Mouse (Mus musculus): ENCODE results near the gene Dcaf11. TPM values are rescaled to one million over a fixed set of nuclear protein-coding genes. Genes with fewer than 3 reads are reported as not detected.

The Dcaf11 gene
- polyA plus RNA-seq, 1 experiment from 2014 or later = 69.7 TPM

- no peaks in the 10 kb centered on the region for H3K36me3 ChIP-seq
- 27% methylated on average over 5 of the region's 5 CpGs for WGBS
- H3K4me2 ChIP-seq = no peak overlapping the region
Measured at GRCm38 (mm10) chr14:55557003-55557402, 2.8 kb upstream of the Dcaf11 start.

GRCm38 (mm10) chr14:55557587-55557986 is 2.2 kb upstream of the Dcaf11 start:
- H3K4me2 ChIP-seq = no peak overlapping the region
- no peaks in the 10 kb centered on the region for H3K27me3 ChIP-seq
- H3K36me3 ChIP-seq = no peaks in the 10 kb centered on the region
- 84% methylated on average over 3 of the region's 3 CpGs for WGBS
- H3K27ac ChIP-seq = no peak overlapping the region
- H3K9me3 ChIP-seq = no peaks in the 10 kb centered on the region
- H3K4me1 ChIP-seq (replicated peaks) = peaks cover 14% of the 10 kb centered on the region
- H3K9ac ChIP-seq (replicated peaks) = no peak overlapping the region
- no peak for ATAC-seq (ENCODE audit: insufficient number of reproducible peaks, insufficient read depth, low FRiP score, low TSS enrichment, low read depth)
- H3K4me3 ChIP-seq (replicated peaks) = no peak overlapping the region

More at GRCm38 (mm10) chr14:55557003-55557402, 2.8 kb upstream of the Dcaf11 start:
- Histone ChIP-seq H3K27ac (no peak overlapping the region), H3K27me3 (no peaks in the 10 kb centered on the region), H3K9me3 (no peaks in the 10 kb centered on the region), H3K4me3 (replicated peaks) (no peak overlapping the region), H3K9ac (replicated peaks) (no peak overlapping the region), H3K4me1 (replicated peaks) (peaks cover 11% of the 10 kb centered on the region)
- no peak for ATAC-seq (ENCODE audit: insufficient number of reproducible peaks, insufficient read depth, low FRiP score, low TSS enrichment, low read depth)

GRCm38 (mm10) chr14:55558740-55559448 is 912 bp upstream of the Dcaf11 start:
- no peaks in the 10 kb centered on the region for H3K27me3 ChIP-seq
- no peak for ATAC-seq (ENCODE audit: insufficient number of reproducible peaks, insufficient read depth, low FRiP score, low TSS enrichment, low read depth)
- peak overlapping the region; percentile 64 for H3K4me3 ChIP-seq (replicated peaks)
- H3K36me3 ChIP-seq = peaks cover 9% of the 10 kb centered on the region
- 55% methylated on average over 6 of the region's 6 CpGs for WGBS
- H3K9me3 ChIP-seq = no peaks in the 10 kb centered on the region
- peaks cover 14% of the 10 kb centered on the region for H3K4me1 ChIP-seq (replicated peaks)
- no peak overlapping the region; the same call in 1 of the 2 replicates for H3K9ac ChIP-seq (replicated peaks)
- H3K27ac ChIP-seq = no peak overlapping the region; the same call in 1 of the 2 replicates
- peak overlapping the region; percentile 86 for H3K4me2 ChIP-seq

DNA sequence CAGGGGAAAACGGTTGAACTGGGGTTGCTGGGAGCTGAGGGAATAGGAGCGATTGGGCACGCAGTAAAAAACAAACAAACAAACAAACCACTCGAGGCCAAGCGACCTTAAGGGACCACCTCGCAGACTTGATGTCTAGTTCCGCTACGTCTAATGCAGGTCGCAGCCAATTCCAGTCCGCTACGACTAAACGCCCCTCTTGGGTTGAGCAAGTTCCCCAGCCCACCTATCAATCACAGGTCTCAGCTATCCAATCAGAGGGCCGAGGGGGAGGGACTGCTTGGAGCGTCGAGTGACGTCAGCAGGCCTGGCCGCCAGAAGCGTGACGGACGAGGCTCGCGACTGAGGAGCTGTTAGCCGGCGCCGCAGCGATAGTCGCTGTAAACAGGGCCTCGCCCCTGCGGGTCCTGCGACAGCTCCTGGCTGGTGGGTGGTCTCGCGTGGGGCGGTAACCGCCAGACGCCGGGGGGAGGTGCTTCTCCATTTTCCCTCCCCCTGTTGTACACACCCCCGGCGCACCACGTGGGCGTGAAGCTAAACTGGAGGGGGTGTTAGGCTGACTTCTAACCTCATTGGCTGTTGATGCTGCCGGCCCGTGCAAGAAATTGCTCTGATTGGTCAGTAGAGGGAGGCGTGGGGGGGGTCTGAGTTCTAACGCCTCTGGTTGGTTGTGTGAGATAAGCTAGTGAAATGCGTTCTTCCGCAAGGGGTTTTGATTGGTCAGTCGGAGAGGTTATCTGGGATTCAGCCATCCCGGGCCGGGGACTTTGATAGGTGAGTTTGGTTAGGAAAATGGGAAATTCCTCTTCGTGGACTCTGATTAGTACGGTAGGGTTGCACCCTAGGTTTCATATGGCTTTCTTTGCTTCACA is 632 bp downstream of the Dcaf11 start, which contains the start of gene A730061H03Rik:
A730061H03Rik (minus strand) TSS at position 205 of the 872 bp plus-strand sequence.
- H3K4me3 ChIP-seq (replicated peaks) = peak within 1 kb of the TSS; percentile 64
- H3K36me3 ChIP-seq = peaks cover 24% of the 10 kb centered on the region
- no peaks in the 10 kb centered on the region for H3K27me3 ChIP-seq
- peaks cover 14% of the 10 kb centered on the region for H3K4me1 ChIP-seq (replicated peaks)
- ATAC-seq (ENCODE audit: insufficient number of reproducible peaks, insufficient read depth, low FRiP score, low TSS enrichment, low read depth) = peak; percentile 97
- under 1% methylated on average over 51 of the region's 51 CpGs for WGBS
- peak within 1 kb of the TSS; percentile 80 for H3K9ac ChIP-seq (replicated peaks)
- peak within 1 kb of the TSS; percentile 86 for H3K4me2 ChIP-seq
- H3K27ac ChIP-seq = peak within 1 kb of the TSS; percentile 98
- no peaks in the 10 kb centered on the region for H3K9me3 ChIP-seq

DNA sequence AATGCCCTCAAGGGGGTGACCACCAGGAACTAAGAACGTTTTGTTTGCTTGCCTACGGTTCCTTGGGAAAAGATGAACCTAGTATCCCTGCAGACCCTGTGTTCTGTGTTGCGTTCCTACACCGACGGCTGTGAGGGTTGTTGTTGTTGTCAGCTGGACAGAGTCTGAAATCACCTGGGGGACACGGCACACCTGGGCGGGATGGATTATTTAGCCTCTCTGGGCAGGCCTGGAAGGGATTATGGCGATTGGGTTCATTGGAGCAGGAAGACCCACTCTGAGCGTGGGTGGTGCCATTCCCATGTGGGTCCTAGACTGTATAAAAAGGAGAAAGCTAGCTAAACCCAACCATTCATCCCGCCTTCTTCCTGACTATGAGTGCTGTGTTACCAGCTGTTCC is 2.1 kb downstream of the Dcaf11 start:
- no peak for ATAC-seq (ENCODE audit: insufficient number of reproducible peaks, insufficient read depth, low FRiP score, low TSS enrichment, low read depth)
- no peak overlapping the region; the same call in 1 of the 2 replicates for H3K4me2 ChIP-seq

GRCm38 (mm10) chr14:55563249-55563648 is 3.4 kb downstream of the Dcaf11 start:
- Histone ChIP-seq H3K36me3 (peaks cover 52% of the 10 kb centered on the region), H3K4me2 (no peak overlapping the region), H3K9me3 (no peaks in the 10 kb centered on the region), H3K9ac (replicated peaks) (no peak overlapping the region), H3K4me3 (replicated peaks) (no peak overlapping the region), H3K27ac (no peak overlapping the region), H3K27me3 (no peaks in the 10 kb centered on the region), H3K4me1 (replicated peaks) (peaks cover 14% of the 10 kb centered on the region)
- ATAC-seq (ENCODE audit: insufficient number of reproducible peaks, insufficient read depth, low FRiP score, low TSS enrichment, low read depth) = no peak
- 88% methylated on average over 11 of the region's 11 CpGs for WGBS

More for the DNA sequence above, 2.1 kb downstream of the Dcaf11 start:
- H3K9ac ChIP-seq (replicated peaks) = peak overlapping the region; percentile 66; the same call in 1 of the 2 replicates
- no peaks in the 10 kb centered on the region for H3K9me3 ChIP-seq
- peak overlapping the region; percentile 64; the same call in 1 of the 2 replicates for H3K4me3 ChIP-seq (replicated peaks)
- no peaks in the 10 kb centered on the region for H3K27me3 ChIP-seq
- H3K4me1 ChIP-seq (replicated peaks) = peaks cover 14% of the 10 kb centered on the region
- peaks cover 39% of the 10 kb centered on the region for H3K36me3 ChIP-seq
- H3K27ac ChIP-seq = no peak overlapping the region
- 81% methylated on average over 10 of the region's 10 CpGs for WGBS

GRCm38 (mm10) chr14:55565748-55566147 is 5.9 kb downstream of the Dcaf11 start:
- Histone ChIP-seq H3K9ac (replicated peaks) (no peak overlapping the region), H3K9me3 (no peaks in the 10 kb centered on the region), H3K4me1 (replicated peaks) (peaks cover 14% of the 10 kb centered on the region), H3K27ac (no peak overlapping the region), H3K4me2 (no peak overlapping the region), H3K36me3 (peaks cover 75% of the 10 kb centered on the region), H3K4me3 (replicated peaks) (no peak overlapping the region), H3K27me3 (no peaks in the 10 kb centered on the region)
- WGBS = 88% methylated on average over 3 of the region's 3 CpGs
- ATAC-seq (ENCODE audit: insufficient number of reproducible peaks, insufficient read depth, low FRiP score, low TSS enrichment, low read depth) = no peak

DNA sequence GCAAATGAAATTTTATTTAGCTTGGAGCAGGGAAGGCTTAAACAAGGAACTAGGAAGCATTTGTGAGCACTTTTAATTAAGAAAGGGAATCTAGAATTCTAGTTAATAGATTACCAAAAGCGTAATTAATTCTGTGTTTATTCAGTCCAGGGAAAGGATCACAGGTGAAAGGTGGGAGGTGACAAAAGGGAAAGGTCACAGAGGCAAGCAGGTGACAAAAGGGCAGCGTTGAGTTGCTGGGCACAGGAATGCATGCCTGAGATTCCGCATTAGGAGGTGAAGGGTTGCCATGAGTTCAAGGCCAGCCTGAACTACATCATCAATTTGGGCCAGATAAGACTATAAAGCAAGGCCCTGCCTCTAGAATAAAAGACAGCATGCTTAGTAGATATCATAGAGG is 7.7 kb downstream of the Dcaf11 start:
- Histone ChIP-seq H3K9me3 (no peaks in the 10 kb centered on the region), H3K4me2 (no peak overlapping the region), H3K4me3 (replicated peaks) (no peak overlapping the region), H3K27me3 (no peaks in the 10 kb centered on the region), H3K36me3 (peaks cover 78% of the 10 kb centered on the region), H3K4me1 (replicated peaks) (no peaks in the 10 kb centered on the region), H3K9ac (replicated peaks) (no peak overlapping the region), H3K27ac (no peak overlapping the region)
- 89% methylated on average over 3 of the region's 3 CpGs for WGBS
- ATAC-seq (ENCODE audit: insufficient number of reproducible peaks, insufficient read depth, low FRiP score, low TSS enrichment, low read depth) = no peak

DNA sequence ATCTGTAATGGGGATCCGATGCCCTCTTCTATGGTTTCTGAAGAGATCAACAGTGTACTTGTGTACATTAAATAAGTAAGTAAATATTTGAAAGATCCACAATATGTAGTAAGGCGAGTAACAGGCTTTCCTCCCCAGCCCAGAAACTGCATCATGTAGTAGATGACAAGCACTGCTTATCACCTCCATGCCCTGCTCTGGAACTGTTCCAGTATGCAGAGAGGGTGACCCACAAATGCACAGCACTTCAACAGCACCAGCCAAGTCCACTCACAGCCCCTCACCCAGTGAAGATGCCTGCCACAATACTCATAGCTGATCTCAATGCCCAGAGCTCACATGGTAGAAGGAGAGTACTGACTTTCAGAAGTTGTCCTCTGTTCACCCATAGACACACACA is 10.8 kb downstream of the Dcaf11 start:
- H3K27ac ChIP-seq = no peak overlapping the region
- 87% methylated on average over 2 of the region's 2 CpGs for WGBS
- H3K4me3 ChIP-seq (replicated peaks) = no peak overlapping the region
- no peak overlapping the region for H3K4me2 ChIP-seq
- peaks cover 3% of the 10 kb centered on the region for H3K4me1 ChIP-seq (replicated peaks)
- H3K27me3 ChIP-seq = no peaks in the 10 kb centered on the region
- H3K9me3 ChIP-seq = no peaks in the 10 kb centered on the region
- peaks cover 52% of the 10 kb centered on the region for H3K36me3 ChIP-seq
- ATAC-seq (ENCODE audit: insufficient number of reproducible peaks, insufficient read depth, low FRiP score, low TSS enrichment, low read depth) = no peak
- H3K9ac ChIP-seq (replicated peaks) = no peak overlapping the region

- no peak for ATAC-seq (ENCODE audit: insufficient number of reproducible peaks, insufficient read depth, low FRiP score, low TSS enrichment, low read depth)
- Histone ChIP-seq H3K36me3 (peaks cover 40% of the 10 kb centered on the region), H3K4me3 (replicated peaks) (no peak overlapping the region), H3K27me3 (no peaks in the 10 kb centered on the region), H3K27ac (no peak overlapping the region), H3K9ac (replicated peaks) (no peak overlapping the region), H3K4me1 (replicated peaks) (peaks cover 7% of the 10 kb centered on the region), H3K4me2 (no peak overlapping the region), H3K9me3 (no peaks in the 10 kb centered on the region)
Measured at GRCm38 (mm10) chr14:55571760-55572159, 12.0 kb downstream of the Dcaf11 start.

- no peak; the same call in 1 of the 2 replicates for ATAC-seq (ENCODE audit: insufficient number of reproducible peaks, insufficient read depth, low FRiP score, low TSS enrichment, low read depth)
- H3K4me3 ChIP-seq (replicated peaks) = peak within 1 kb of the TSS; percentile 11; the same call in 1 of the 2 replicates
- H3K27ac ChIP-seq = 0 out of 2 replicates have a peak within 1 kb of the TSS, but pooled peaks have one; percentile 7
Measured at GRCm38 (mm10) chr14:55575302-55575701, 15.5 kb downstream of the Dcaf11 start, which contains the start of gene Fitm1. Fitm1 (plus strand) TSS chr14:55575617.

More at GRCm38 (mm10) chr14:55575302-55575701, 15.5 kb downstream of the Dcaf11 start, which contains the start of gene Fitm1:
- peak within 1 kb of the TSS; percentile 23; the same call in 1 of the 2 replicates for H3K4me2 ChIP-seq
- WGBS = 70% methylated on average over 8 of the region's 8 CpGs
- H3K9ac ChIP-seq (replicated peaks) = peak within 1 kb of the TSS; percentile 5; the same call in 1 of the 2 replicates
- H3K9me3 ChIP-seq = no peaks in the 10 kb centered on the region
- H3K27me3 ChIP-seq = no peaks in the 10 kb centered on the region
- H3K4me1 ChIP-seq (replicated peaks) = peaks cover 15% of the 10 kb centered on the region
- H3K36me3 ChIP-seq = peaks cover 12% of the 10 kb centered on the region

Measured in limb, embryonic 12.5 days (tissue).